ENCODE assay signal across 19 mouse cellular contexts in the genomic region with DNA sequence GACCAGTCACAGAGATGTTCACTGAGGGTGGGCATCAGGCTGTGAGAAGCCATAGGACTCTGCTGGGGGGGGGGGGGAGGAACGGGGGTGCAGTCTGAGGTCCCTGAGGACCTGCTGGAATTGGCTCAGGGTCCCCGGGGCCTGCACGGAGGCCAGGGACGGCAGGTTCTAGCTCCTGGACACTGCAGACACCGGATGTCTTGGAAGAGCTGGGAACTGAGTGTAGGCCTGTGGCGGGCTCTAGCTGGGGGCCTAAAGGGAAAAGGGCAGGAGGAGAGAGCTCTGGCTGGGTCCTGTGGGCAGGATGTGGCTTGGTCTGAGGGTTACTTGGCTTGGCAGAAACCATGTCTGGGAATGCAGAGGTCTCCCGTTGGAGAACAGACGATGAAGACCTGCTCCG.
"Had no signal": no experiment of that assay in that cellular context is flagged by ENCODE, and none has a peak within 500 bp of the region (broad histone marks: within the 10 kb centered on the region; RNA-seq: fewer than 3 reads in every experiment).

No protein-coding gene starts in this region.

- H3K27me3 ChIP-seq: heart, embryonic 13.5 days; heart, embryonic 15.5 days; hindbrain, embryonic 13.5 days; hindbrain, embryonic 15.5 days; kidney, embryonic 15.5 days; limb, embryonic 13.5 days; limb, embryonic 15.5 days; liver, embryonic 12.5 days had no signal

- H3K27ac ChIP-seq: heart, embryonic 13.5 days; heart, embryonic 15.5 days; hindbrain, embryonic 13.5 days; hindbrain, embryonic 15.5 days; hindbrain, postnatal 0 days; kidney, embryonic 15.5 days; kidney, postnatal 0 days; limb, embryonic 13.5 days; limb, embryonic 15.5 days; liver, embryonic 12.5 days had no signal

- H3K9ac ChIP-seq: heart, embryonic 13.5 days; heart, embryonic 15.5 days; hindbrain, embryonic 13.5 days; hindbrain, embryonic 15.5 days; kidney, embryonic 15.5 days; limb, embryonic 13.5 days; limb, embryonic 15.5 days; liver, embryonic 12.5 days had no signal

- H3K36me3 ChIP-seq: heart, embryonic 13.5 days; heart, embryonic 15.5 days; hindbrain, embryonic 13.5 days; hindbrain, embryonic 15.5 days; kidney, embryonic 15.5 days; limb, embryonic 15.5 days had no signal

- H3K9me3 ChIP-seq: heart, embryonic 13.5 days; heart, embryonic 15.5 days; hindbrain, embryonic 13.5 days; hindbrain, embryonic 15.5 days; kidney, embryonic 15.5 days; limb, embryonic 13.5 days; limb, embryonic 15.5 days; liver, embryonic 12.5 days had no signal

- DNase-seq: gastrocnemius, postnatal 14 days; gastrocnemius, postnatal 36 days; heart, adult 18-20 months; heart, postnatal 14 days; heart, postnatal 36 days; layer of hippocampus, adult 9-11 months; layer of hippocampus, postnatal 36 days; left cerebral cortex, postnatal 4 days had no signal

- H3K4me1 ChIP-seq: hindbrain, embryonic 13.5 days; hindbrain, embryonic 15.5 days had no signal

- ATAC-seq: hindbrain, postnatal 0 days had no signal

- H3K4me2 ChIP-seq: heart, embryonic 11.5 days; heart, embryonic 13.5 days; heart, embryonic 15.5 days; hindbrain, embryonic 13.5 days; hindbrain, embryonic 15.5 days; kidney, embryonic 15.5 days; limb, embryonic 13.5 days; limb, embryonic 15.5 days; liver, embryonic 12.5 days had no signal

- H3K4me3 ChIP-seq: heart, embryonic 13.5 days; heart, embryonic 15.5 days; hindbrain, embryonic 13.5 days; hindbrain, embryonic 15.5 days; kidney, embryonic 15.5 days; limb, embryonic 13.5 days; limb, embryonic 15.5 days; liver, embryonic 12.5 days had no signal
